Mouse (Mus musculus) heart, postnatal 14 days (tissue): Measurements from ENCODE around the gene Gm3646. TPM values are rescaled to one million over a fixed set of nuclear protein-coding genes. Genes with fewer than 3 reads are reported as not detected.
A peak's percentile ranks its signal among the peaks of the same experiment; 100 is the strongest.

Experiments
- DNase-seq, 2 experiments: peaks; one replicate each; pipeline ENCODE4 v3.0.0; 2021 to 2022
- intact Hi-C: fragments of 180-260 bp; cut with DNase I; formaldehyde crosslinking; loops from one replicate; pipeline ENCODE4 v1.15.1; 2025
- total RNA-seq, 2 experiments: library from RNA; stranded (reverse); gene quantifications; 2 replicates each; pipeline ENCODE4 v1.2.3; 2021

Gene Gm3646
- total RNA-seq, 2 experiments from 2014 or later: 6.4 to 7.6 TPM

- intact Hi-C loops: no loop called here
- no peak for DNase-seq
Observed at GRCm38 (mm10) chr1:39784632-39785031, 20.5 kb downstream of the Gm3646 start.

GRCm38 (mm10) chr1:39781835-39782234 lies 23.3 kb downstream of the Gm3646 start:
- DNase-seq: no peak
- intact Hi-C loops: no loop called here

- DNase-seq: no peak
- intact Hi-C loops: no loop called here
Observed at GRCm38 (mm10) chr1:39779111-39779980, 25.8 kb downstream of the Gm3646 start.

- DNase-seq: no peak
- intact Hi-C loops: no loop called here
Observed at GRCm38 (mm10) chr1:39773991-39774729, 31.0 kb downstream of the Gm3646 start.

- DNase-seq: no peak
- intact Hi-C loops: no loop called here
Observed at GRCm38 (mm10) chr1:39773551-39773950, 31.6 kb downstream of the Gm3646 start.

GRCm38 (mm10) chr1:39772401-39773095 lies 32.6 kb downstream of the Gm3646 start:
- intact Hi-C loops: no loop called here
- DNase-seq: peak in 1 of 2 experiments; percentile 61

- intact Hi-C loops: no loop called here
- DNase-seq: no peak
Observed at GRCm38 (mm10) chr1:39770436-39770835, 34.7 kb downstream of the Gm3646 start.

GRCm38 (mm10) chr1:39768017-39768416 lies 37.1 kb downstream of the Gm3646 start:
- DNase-seq: no peak
- intact Hi-C loops: no loop called here

GRCm38 (mm10) chr1:39765854-39766493 lies 39.2 kb downstream of the Gm3646 start:
- peak; percentile 51 to 54 for DNase-seq
- intact Hi-C loops: no loop called here

GRCm38 (mm10) chr1:39762025-39762370 lies 43.1 kb downstream of the Gm3646 start:
- DNase-seq: peak; percentile 78 to 81
- intact Hi-C loops: loop anchor here (2.0 to 5.0 kb wide), 2 partner anchors 141 to 220 kb away; no protein-coding TSS in a partner anchor

GRCm38 (mm10) chr1:39761211-39762024 lies 43.7 kb downstream of the Gm3646 start:
- intact Hi-C loops: loop anchor here (2.0 to 5.0 kb wide), 2 partner anchors 141 to 221 kb away; no protein-coding TSS in a partner anchor
- DNase-seq: peak; percentile 65 to 74

GRCm38 (mm10) chr1:39760181-39760715 lies 44.9 kb downstream of the Gm3646 start:
- DNase-seq: no peak
- intact Hi-C loops: loop anchor here (5.0 kb wide), 1 partner anchor 222 kb away; no protein-coding TSS in a partner anchor

GRCm38 (mm10) chr1:39759231-39760175 lies 45.6 kb downstream of the Gm3646 start:
- intact Hi-C loops: loop anchor here (2.0 to 5.0 kb wide), 2 partner anchors 73 to 223 kb away; no protein-coding TSS in a partner anchor
- DNase-seq: peak; percentile 45 to 49

GRCm38 (mm10) chr1:39758244-39758643 lies 46.9 kb downstream of the Gm3646 start:
- peak; percentile 46 to 65 for DNase-seq
- intact Hi-C loops: loop anchor here (2.0 kb wide), 1 partner anchor 71 kb away; no protein-coding TSS in a partner anchor

- DNase-seq: no peak
- intact Hi-C loops: no loop called here
Observed at GRCm38 (mm10) chr1:39756952-39757351, 48.2 kb downstream of the Gm3646 start.

- peak in 1 of 2 experiments; percentile 43 for DNase-seq
- intact Hi-C loops: no loop called here
Observed at GRCm38 (mm10) chr1:39754224-39754957, 50.7 kb downstream of the Gm3646 start.
